Mouse (Mus musculus) megakaryocyte progenitor cell, adult 5-6 weeks (primary cell): ENCODE results near the gene Rbm19. TPM values are rescaled to one million over a fixed set of nuclear protein-coding genes. Genes with fewer than 3 reads are reported as not detected.

Source experiments
- ATAC-seq: replicated peaks from 2 replicates; pipeline ENCODE4 v1.8.0; 2016; ENCODE audit warnings: mild to moderate bottlenecking, moderate TSS enrichment, inconsistent platforms; ENCODE audit not compliant: poor library complexity
- total RNA-seq, 2 experiments: library from RNA; stranded (forward) in 1 of 2; stranded (reverse) in 1 of 2; fragments of 157-497, 149-512 nt in 1 of 2; fragments of 200-1000 nt in 1 of 2; gene quantifications; 2 replicates each; pipeline versions ENCODE4 v1.2.3 to v1.2.4; 2015 to 2017

Gene Rbm19
- total RNA-seq, 2 experiments from 2014 or later = 9.6 to 17.6 TPM

DNA sequence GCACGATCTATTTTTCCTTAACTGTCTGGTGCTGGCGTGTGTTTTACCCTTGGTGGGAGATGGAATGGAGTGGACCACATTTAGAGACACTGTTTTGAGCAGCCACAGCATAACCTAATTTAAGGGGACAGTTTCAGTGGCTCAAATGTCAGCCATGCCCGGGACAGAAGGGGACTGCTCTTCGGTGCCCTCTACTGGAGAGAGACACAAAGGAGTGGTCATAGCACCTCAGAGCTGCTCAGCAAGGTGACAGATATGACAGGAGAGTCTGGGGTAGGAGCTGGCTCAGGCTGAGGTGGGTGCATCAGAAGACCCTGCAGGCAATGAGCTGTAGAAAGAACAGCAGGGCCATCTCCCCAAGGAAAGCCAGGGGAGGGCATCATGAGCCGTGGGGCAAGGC lies 15.3 kb downstream of the Rbm19 start:
- ATAC-seq = peak; percentile 42

DNA sequence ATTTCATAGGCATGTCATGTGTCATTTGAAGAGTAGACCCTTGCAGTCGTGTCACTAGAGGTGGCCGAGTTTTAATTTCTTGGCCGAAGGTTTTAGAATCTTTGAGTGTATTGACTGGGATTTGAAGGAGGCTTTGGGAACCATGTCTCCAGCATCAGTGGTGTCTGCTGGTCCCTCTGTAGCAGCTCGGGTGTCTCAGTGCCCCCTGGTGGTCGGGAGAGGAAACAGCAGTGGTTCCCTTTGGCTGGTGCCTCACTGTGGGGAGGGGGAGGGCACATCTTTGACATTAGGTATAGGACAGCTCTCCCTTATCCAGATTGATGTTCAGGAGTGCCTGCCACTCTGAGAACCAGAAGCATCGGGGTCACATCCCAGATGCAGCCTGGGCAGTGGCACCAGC lies 17.7 kb downstream of the Rbm19 start:
- peak; percentile 43 for ATAC-seq

- ATAC-seq = no peak
Observed at GRCm38 (mm10) chr5:120135337-120135736, 19.1 kb downstream of the Rbm19 start.

GRCm38 (mm10) chr5:120135823-120136222 lies 19.6 kb downstream of the Rbm19 start:
- ATAC-seq = 0 out of 2 replicates have a peak, but pooled peaks have one; percentile 10

GRCm38 (mm10) chr5:120136236-120136675 lies 20.0 kb downstream of the Rbm19 start:
- ATAC-seq = peak; percentile 76

GRCm38 (mm10) chr5:120137038-120137437 lies 20.8 kb downstream of the Rbm19 start:
- ATAC-seq = no peak

DNA sequence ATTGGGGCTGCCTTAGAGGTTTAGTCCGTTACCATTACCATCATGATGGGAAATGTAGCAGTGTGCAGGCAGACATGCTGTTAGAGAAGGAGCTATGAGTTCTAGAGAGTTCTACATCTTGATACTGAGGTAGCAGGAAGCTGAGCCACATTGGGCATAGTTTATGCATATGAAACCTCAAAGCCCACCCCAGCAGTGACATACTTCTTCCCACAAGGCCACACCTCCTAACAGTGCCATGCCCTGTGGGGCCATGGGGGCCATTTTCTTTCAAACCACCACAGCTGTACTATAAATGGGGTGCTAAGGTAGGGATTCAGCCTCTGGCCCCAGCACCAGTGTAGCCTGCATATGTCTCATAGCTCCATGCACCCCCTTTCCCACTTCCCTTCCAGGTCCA lies 21.6 kb downstream of the Rbm19 start:
- no peak for ATAC-seq

GRCm38 (mm10) chr5:120138406-120138805 lies 22.1 kb downstream of the Rbm19 start:
- ATAC-seq = no peak

GRCm38 (mm10) chr5:120139224-120139623 lies 23.0 kb downstream of the Rbm19 start:
- no peak for ATAC-seq

DNA sequence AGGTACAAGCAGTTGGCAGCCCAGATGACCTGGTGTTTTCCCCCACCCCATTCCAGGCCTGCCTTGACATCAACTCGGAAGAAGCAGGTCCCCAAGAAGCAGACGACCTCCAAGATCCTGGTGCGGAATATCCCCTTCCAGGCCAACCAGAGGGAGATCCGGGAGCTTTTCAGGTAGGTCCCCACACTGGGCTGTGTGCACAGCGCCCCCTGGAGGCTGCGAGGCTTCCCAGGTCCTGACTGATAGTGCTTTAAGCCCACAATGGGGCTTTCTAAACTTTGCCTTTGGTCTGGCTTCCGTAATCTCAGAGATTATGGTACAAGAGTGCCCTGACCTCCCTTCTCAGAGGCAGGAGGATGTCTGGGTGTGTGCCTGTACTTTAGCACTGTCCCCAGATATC lies 27.7 kb downstream of the Rbm19 start:
- peak; percentile 55 for ATAC-seq

- no peak for ATAC-seq
Observed at GRCm38 (mm10) chr5:120145371-120146050, 29.2 kb downstream of the Rbm19 start.

DNA sequence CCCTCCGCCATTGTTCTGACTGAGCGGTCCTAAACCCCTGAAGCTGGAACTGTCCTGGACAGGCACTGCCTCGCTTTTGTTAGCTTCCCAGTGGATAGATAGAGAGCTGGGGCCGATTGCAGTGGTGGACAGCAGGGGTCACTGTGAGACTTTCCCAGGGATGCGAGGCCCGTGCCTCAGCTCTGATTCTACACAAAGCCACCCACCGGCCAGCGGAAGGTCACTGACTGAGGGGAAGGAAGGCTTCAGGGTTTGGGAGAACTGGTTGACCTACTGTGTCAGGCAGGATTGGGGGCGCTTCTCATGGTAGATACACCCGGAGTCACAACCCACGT lies 29.8 kb downstream of the Rbm19 start:
- no peak for ATAC-seq

DNA sequence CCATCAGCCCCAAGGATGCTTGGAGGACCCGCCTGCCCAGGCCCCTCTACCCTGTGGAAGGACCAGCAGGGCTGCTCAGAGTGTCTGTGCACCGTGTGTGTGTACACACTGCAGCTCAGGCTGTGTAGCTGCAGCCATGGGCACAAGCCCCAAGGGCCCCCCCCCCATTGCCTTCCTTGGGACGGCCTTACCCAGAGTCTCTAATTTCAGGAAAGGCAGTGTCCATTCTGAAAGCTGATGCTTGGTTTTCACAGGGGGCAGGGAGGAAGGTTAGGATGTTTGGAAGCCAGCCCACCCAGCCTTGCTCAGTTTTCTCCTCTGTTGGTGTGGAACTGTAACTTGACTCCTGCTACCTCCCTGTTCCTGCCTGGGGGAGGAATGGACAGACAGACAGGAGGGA lies 30.6 kb downstream of the Rbm19 start:
- no peak for ATAC-seq

DNA sequence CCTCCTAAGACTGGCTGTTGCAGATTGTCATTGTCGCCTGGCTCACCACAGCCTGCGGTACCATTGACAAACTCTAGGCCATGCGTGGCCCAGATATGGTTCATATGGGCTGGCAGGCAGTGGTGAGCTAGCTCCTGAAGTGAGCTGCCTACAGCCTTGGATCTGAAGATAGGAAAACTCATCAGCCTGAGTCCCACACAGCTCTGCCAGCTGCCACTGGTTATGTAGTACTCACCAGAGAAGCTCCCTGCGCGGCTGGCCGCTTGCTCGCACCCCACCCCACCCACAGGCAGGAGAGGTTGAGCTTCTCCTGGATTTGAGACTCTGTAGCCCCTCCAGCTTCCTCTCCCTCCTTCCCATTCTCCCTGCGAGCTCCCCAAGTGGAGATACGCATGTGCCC lies 32.0 kb downstream of the Rbm19 start:
- ATAC-seq = no peak

- ATAC-seq = no peak
Observed at GRCm38 (mm10) chr5:120151145-120151544, 34.9 kb downstream of the Rbm19 start.

DNA sequence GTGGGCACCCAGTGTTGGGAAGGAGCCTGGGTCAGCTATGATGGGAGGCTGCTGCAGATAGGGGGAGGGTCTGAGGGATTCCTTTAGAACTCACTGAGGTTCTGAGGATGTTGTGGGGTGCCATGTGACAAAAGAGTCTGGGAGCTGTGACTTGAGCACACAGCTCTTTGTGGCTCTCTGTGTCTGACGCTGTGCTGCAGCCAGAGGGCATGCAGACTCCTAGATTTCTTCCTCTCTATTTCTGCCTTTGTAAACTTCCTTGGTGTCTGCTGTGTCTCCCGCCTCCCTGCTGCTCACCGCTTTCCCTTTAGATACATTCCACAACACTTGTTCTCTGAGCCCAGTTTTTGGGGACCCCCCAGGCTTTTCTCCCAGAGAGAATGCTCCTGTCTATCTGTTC lies 36.9 kb downstream of the Rbm19 start:
- no peak for ATAC-seq

DNA sequence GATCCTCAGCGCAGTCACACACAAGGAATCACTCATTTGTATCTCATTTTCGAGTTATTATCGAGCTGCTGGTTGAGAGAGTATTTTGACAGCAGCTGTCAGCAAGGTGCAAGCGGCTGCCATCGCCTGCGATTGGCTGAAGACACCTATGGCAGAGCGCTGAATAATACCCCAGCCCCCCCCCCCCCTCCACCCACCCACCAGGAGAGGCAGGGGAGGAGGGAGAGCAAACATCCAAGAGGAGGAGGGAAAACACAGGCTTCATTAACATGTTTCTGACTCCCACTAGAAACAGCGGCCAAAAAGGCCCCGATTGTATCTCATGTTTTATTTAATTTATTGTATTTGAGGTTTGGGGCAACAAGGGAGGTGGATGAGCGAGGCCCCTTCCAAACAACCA lies 39.4 kb downstream of the Rbm19 start:
- ATAC-seq = no peak

DNA sequence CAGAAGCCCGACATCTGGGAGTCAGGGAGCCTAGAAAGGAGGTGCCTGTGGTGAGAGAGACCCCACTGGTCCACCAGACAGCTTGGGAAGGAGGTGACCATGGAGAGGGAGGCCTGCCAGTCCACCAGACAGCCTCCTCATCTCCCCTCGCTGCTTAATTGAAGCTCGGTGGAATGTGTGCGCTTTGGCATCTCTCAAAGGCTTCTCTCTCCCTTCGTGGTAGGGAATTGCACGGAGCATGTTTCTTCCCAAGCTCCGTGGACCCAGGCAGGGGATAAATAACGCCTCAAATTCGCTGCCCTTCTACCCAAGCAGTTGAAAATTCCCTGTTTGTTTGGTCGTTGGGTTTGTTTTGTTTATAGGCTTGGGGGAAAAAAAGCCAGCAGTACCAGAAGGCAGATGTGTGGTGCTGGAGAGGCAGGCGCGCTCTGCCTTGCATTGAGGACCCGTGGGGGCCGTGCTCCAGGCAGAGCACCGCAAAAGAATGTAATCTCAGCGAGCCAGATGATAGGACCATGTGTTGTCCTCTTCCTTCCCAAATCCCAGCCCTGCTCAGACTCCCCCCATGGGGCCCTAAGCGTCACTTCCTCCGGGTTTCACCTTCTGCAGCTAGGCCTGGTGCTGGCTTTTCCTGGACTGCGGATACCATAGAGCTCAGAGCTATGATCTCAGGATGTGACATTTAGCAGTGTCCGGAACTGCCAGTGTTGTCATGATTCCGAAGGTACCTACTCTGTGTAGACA lies 40.1 kb downstream of the Rbm19 start:
- ATAC-seq = no peak

DNA sequence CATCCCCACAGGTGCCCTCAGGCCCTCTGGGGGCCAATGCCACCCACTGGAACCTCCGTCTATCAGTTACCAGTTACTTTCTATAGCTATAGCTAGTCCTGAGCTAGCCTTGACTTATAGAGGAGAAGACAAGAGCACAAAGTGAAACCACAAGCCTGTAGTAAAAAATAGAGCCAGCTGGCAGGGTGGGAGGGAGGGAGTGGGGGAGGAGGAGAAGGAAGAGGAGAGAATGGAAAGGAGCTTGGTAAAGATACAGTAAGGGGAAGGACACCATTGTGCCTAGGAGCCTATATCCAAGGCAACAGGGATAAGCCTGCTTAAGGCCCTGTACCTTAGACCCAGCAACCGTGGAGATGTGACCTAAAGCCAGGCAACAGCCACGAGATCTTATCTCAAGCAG lies 40.9 kb downstream of the Rbm19 start:
- no peak for ATAC-seq

DNA sequence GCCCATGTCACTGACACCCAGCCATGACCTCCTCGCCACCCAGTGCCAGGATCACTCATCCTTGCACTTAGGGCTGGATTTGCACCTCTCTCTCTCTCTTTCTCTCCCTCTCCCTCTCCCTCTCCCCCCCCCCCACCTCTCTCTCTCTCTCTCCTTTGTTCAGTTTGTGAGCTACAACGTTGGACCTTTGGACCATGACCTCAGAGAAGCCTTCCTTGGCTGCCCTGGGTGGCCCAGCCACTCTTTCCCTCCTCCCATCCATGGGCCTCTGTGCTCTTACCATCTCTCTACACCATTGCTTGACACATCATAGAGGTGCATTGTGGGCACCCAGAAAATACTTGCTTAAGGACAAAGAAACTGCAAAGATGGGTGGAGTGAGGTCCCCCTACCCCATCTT lies 42.2 kb downstream of the Rbm19 start:
- no peak for ATAC-seq

- ATAC-seq = 0 out of 2 replicates have a peak, but pooled peaks have one; percentile 18
Observed at GRCm38 (mm10) chr5:120160923-120161658, 44.8 kb downstream of the Rbm19 start.

DNA sequence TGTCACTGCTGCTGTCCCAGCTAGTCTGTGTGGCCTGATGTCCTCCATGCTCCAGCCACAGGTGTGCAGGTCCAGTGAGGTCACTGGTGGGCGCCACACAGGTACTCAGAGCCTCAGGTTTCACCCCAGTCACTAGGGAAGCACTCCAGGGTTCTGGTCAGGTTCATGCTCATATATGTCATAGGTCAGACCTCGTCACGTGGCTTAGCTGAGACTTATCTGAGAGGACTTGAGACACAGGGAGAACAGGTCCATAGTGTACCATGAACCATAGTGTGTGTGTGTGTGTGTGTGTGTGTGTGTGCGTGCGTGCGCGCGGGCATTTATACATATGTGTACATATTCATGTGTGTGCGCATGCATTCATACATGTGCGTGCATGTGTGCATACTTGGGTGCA lies 46.4 kb downstream of the Rbm19 start:
- no peak for ATAC-seq
